8 mouse cellular contexts compared by ENCODE assay signal in the genomic region with DNA sequence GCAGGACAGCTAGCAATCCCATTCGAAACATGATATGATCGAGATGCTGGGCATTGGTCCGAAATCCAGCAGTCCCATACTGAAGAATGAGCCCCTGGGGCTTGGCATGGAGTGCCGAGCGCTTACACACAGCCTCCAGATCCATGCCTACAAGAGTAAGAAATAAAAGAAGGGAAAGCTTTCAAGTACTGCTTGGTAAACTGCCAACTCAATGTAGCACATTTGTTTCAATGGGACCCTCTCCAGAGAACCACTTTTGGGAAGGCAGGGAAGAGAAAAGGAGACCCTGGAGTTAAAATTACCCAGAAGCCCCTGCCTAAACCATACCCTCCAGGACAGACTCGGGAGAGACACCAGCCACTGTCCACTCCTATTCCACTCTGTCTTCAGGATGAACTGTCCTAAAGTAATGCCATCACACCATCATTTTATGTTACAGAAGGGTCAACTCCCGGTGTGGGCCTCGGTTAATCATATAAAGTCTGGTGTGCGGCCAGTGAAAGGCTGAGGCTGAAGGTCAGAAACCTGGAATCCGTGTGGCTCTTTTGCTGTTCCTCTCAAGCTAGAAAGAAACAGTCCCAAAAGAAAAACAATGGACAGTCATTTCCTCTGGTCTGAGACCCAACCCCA. TPM values are rescaled to one million over a fixed set of nuclear protein-coding genes. Genes with fewer than 3 reads are reported as not detected.
DNase-seq lines count a peak whose midpoint lies in the region; ATAC-seq and TF ChIP-seq lines count a peak whose summit lies in the region.

No protein-coding gene starts in this region.

- TF ChIP-seq POLR2A in testis, adult 2 months (IDR thresholded peaks at IDR 0.05; ENCODE audit: control insufficient read depth, low read depth, low read length) = no peak

- peak overlapping the region; percentile 71; the same call in 1 of the 2 replicates for H3K4me3 ChIP-seq in testis, adult 2 months (ENCODE audit: control insufficient read depth, low read depth, low read length)
- no peak overlapping the region for H3K4me3 ChIP-seq in hindbrain, postnatal 0 days (ENCODE audit: low read length)
- H3K4me3 ChIP-seq in liver, embryonic 13.5 days (replicated peaks) = peak overlapping the region; percentile 74

- WGBS in hindbrain, postnatal 0 days = 73% methylated on average over 10 of the region's 10 CpGs
- WGBS in liver, embryonic 13.5 days (ENCODE audit: insufficient replicate concordance) = 72% methylated on average over 10 of the region's 10 CpGs

- no peaks in the 10 kb centered on the region; the same call in 1 of the 2 replicates for H3K36me3 ChIP-seq in testis, adult 2 months (ENCODE audit: control insufficient read depth, insufficient read depth, low read length)
- H3K36me3 ChIP-seq in hindbrain, postnatal 0 days (ENCODE audit: insufficient read depth, low read length) = peaks cover 7% of the 10 kb centered on the region; the same call in 1 of the 2 replicates
- H3K36me3 ChIP-seq in liver, embryonic 13.5 days = peaks cover 20% of the 10 kb centered on the region

- H3K27ac ChIP-seq in testis, adult 2 months (ENCODE audit: control insufficient read depth, insufficient read depth, low read depth, low read length) = peak overlapping the region; percentile 51
- no peak overlapping the region for H3K27ac ChIP-seq in hindbrain, postnatal 0 days
- no peak overlapping the region for H3K27ac ChIP-seq in liver, embryonic 13.5 days

- no peak for DNase-seq in testis, postnatal 14 days (ENCODE audit: low spot score)
- no peak for DNase-seq in hindbrain, postnatal 0 days (ENCODE audit: low spot score)
- no peak for DNase-seq in liver, embryonic 13.5 days
- no peak for DNase-seq in adrenal gland, adult (ENCODE audit: inconsistent age in 2 of 2, low spot score in 1 of 2)
- no peak for DNase-seq in ovary, postnatal 36 days (ENCODE audit: low spot score)
- DNase-seq in lung, postnatal 25 days (ENCODE audit: low spot score) = no peak

- H3K4me2 ChIP-seq in hindbrain, postnatal 0 days (ENCODE audit: low read depth, low read length) = peak overlapping the region; percentile 99
- peak overlapping the region; percentile 100 for H3K4me2 ChIP-seq in liver, embryonic 13.5 days

- no peak overlapping the region for H3K9ac ChIP-seq in hindbrain, postnatal 0 days (replicated peaks; ENCODE audit: low read length)
- H3K9ac ChIP-seq in liver, embryonic 13.5 days = no peak overlapping the region

- no peaks in the 10 kb centered on the region for H3K9me3 ChIP-seq in hindbrain, postnatal 0 days (ENCODE audit: low read length)
- no peaks in the 10 kb centered on the region for H3K9me3 ChIP-seq in liver, embryonic 13.5 days (replicated peaks)

- no peaks in the 10 kb centered on the region for H3K27me3 ChIP-seq in testis, adult 2 months (ENCODE audit: control insufficient read depth, insufficient read depth, low read length)
- H3K27me3 ChIP-seq in hindbrain, postnatal 0 days (ENCODE audit: insufficient read depth, low read length) = no peaks in the 10 kb centered on the region
- no peaks in the 10 kb centered on the region for H3K27me3 ChIP-seq in liver, embryonic 13.5 days

- TF ChIP-seq CTCF in testis, adult 2 months (IDR thresholded peaks at IDR 0.05; ENCODE audit: control insufficient read depth, insufficient read depth, insufficient replicate concordance, low read depth, low read length) = no peak
- TF ChIP-seq CTCF in hindbrain, postnatal 0 days (IDR thresholded peaks at IDR 0.05; ENCODE audit: low read depth) = no peak

- no peak for ATAC-seq in hindbrain, postnatal 0 days
- ATAC-seq in liver, embryonic 13.5 days (ENCODE audit: low read depth) = no peak
- ATAC-seq in inflammation-experienced regulatory T-cells, adult 6 months = no peak

- peaks cover 5% of the 10 kb centered on the region for H3K4me1 ChIP-seq in testis, adult 2 months (ENCODE audit: control insufficient read depth, insufficient read depth, low read length)
- peaks cover 7% of the 10 kb centered on the region for H3K4me1 ChIP-seq in hindbrain, postnatal 0 days (ENCODE audit: insufficient read depth, low read length)
- peaks cover 28% of the 10 kb centered on the region for H3K4me1 ChIP-seq in liver, embryonic 13.5 days (replicated peaks)

RNA-seq across cellular contexts. Expression of gene Pgm3, which starts 1.3 kb away (rescaled TPM):
- polyA plus RNA-seq in testis, adult 2 months (2012; rRNA removed) = 5.2 and 6.2 TPM in 2 replicates
- total RNA-seq in hindbrain, postnatal 0 days (2014; rRNA removed) = 12.4 and 15.1 TPM in 2 replicates
- polyA plus RNA-seq in hindbrain, postnatal 0 days (2015; fragmentation: Nextera tagmentation; extraction: Ambion mirVana) = 28.9 and 30.0 TPM in 2 replicates
- 17.0 and 21.9 TPM in 2 replicates for polyA plus RNA-seq in liver, embryonic 13.5 days (2015; fragmentation: Nextera tagmentation; extraction: Ambion mirVana)
- 10 to 100 TPM; 16.4 to 21.3 (median 19.2) TPM for polyA plus RNA-seq in inflammation-experienced regulatory T-cells, adult 6 months (2017; shearing (Covaris generic))

RNA-seq across cellular contexts. Expression of gene Rwdd2a, which starts 1.4 kb away (rescaled TPM):
- 59.0 and 61.4 TPM in 2 replicates for polyA plus RNA-seq in testis, adult 2 months (2012; rRNA removed)
- 35.4 and 41.3 TPM in 2 replicates for total RNA-seq in hindbrain, postnatal 0 days (2014; rRNA removed)
- 79.2 and 82.4 TPM in 2 replicates for polyA plus RNA-seq in hindbrain, postnatal 0 days (2015; fragmentation: Nextera tagmentation; extraction: Ambion mirVana)
- 0.80 and 1.2 TPM in 2 replicates for polyA plus RNA-seq in liver, embryonic 13.5 days (2015; fragmentation: Nextera tagmentation; extraction: Ambion mirVana)
- polyA plus RNA-seq in inflammation-experienced regulatory T-cells, adult 6 months (2017; shearing (Covaris generic)) = 1 to 10 TPM; 4.6 to 5.7 (median 5.6) TPM
